Mouse (Mus musculus) small intestine, adult 2 months (tissue): ENCODE data around the gene Cbln3.

Experiments
- CTCF ChIP-seq: fragments of 200-500 bp; IDR thresholded peaks from 2 replicates; pipeline ENCODE4 v1.5.1; 2012; ENCODE audit warnings: low read depth, mild to moderate bottlenecking, control low read depth, inconsistent platforms, low read length, moderate library complexity, mixed read lengths; ENCODE audit not compliant: insufficient replicate concordance, insufficient read length; ENCODE audit errors: extremely low read depth
- POLR2A ChIP-seq: fragments of 200-500 bp; IDR thresholded peaks from 2 replicates; pipeline ENCODE4 v1.6.1; 2012; ENCODE audit warnings: low read depth, mild to moderate bottlenecking, control low read depth, inconsistent platforms, low read length, moderate library complexity

DNA sequence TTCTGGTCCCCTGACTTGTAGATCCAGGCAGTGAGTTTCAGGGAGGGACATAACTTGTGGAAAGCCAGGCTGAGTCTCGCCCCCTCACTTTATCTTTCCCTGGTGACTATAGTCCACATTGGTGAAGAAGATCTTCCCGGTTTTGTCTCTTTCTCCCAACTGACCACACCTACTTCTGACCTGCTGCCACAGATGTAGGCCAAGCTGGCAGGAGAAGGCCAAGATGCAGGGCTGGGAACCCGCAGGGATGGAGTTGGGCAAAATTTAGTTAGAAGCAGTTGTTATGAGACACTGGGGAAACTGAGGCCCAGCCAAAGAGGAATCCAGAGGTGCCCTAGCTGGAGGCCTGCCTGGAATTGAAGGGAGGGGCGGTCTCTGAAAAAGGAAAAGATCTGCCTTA, 51.1 kb downstream of the Cbln3 start:
- TF ChIP-seq POLR2A (no peak), CTCF (no peak)
